Mouse (Mus musculus) embryo, embryonic 11.5 days (tissue): ENCODE measurements around the gene Clpx.
"Not testable (repeated sequence)": the region's sequence is repeated elsewhere in the genome, so short reads cannot be mapped to it uniquely, and the experiment has no call there.

Experiments used
- DNase-seq: peaks from one replicate; pipeline ENCODE4 v3.0.0-alpha.2; 2012; ENCODE audit warnings: low read depth, low spot score

Clpx gene

DNA sequence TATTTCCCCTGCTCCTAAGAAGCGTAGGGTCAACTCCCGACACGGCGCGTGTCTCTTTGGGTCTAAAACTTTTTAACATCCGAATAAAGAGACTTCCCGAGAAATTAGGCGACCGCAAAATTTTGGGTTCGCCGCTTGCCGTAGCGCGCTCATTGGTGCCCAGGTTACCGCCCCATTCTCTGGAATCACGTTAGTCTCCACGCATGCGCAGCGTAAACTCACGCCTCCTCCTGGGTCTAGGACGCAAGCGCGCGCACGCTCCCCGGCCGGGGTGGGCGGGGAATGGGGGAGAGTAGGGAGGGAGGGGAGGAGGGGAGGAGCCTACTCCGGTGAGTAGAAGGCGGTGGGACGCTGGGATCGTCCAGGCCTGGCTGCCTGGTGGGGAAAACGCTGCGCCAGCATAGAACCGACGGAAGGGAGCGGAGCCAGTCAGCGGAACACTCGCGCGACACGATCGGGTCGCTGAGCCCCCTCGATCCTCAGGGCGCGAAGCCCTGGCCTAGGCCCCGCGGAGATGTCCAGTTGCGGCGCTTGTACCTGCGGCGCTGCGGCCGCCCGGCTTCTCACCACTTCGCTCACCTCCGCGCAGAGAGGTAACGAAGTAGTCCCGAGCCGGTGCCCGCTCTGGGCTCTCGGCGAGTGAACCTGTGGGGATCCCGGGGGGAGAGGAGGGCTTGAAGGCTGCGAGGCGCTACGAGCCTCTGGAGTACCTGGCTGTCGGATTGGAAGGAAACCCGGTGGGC lies at the start of gene Clpx:
Clpx (plus strand) TSS at position 288 of the 743 bp plus-strand sequence.
- peak; percentile 99 for DNase-seq

GRCm38 (mm10) chr9:65247502-65248376 lies 46.3 kb upstream of the Clpx start:
- DNase-seq = no peak

GRCm38 (mm10) chr9:65248377-65248690 lies 45.7 kb upstream of the Clpx start:
- no peak for DNase-seq

GRCm38 (mm10) chr9:65252026-65252425 lies 42.0 kb upstream of the Clpx start:
- no peak for DNase-seq

DNA sequence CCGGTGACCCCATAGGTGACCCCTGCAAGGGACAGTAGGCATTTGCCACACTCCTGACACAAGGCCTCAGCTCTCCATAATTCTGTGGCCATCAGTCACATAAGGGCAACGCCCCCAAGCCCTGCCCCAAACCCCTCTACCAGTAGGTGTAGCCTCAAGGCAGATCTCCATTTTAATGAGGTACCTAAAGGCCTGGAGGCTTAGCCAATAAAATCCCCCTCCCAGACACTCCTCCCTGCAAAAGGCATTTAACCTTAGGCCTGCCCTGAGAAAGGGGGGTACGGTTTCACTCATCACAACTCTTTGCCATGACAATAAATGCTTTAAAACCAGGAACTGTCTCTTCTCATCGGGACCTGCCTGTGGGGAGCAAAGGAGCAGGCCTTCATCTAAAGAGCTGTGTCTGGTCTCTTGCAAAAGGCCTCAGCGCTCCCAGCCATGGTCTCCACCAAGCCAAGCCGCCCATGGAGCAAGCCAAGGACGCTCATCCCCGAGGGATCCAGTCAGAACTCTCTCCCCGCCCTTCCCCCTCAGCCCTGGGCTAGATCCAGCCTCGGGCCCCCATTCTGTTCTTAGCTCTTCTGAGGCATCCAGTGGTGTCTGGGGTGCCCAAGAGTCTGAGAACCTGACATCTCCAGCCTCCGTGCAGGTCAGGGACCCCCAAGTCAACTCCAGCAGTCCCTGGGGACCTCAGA lies 38.0 kb upstream of the Clpx start:
- DNase-seq = no peak

DNA sequence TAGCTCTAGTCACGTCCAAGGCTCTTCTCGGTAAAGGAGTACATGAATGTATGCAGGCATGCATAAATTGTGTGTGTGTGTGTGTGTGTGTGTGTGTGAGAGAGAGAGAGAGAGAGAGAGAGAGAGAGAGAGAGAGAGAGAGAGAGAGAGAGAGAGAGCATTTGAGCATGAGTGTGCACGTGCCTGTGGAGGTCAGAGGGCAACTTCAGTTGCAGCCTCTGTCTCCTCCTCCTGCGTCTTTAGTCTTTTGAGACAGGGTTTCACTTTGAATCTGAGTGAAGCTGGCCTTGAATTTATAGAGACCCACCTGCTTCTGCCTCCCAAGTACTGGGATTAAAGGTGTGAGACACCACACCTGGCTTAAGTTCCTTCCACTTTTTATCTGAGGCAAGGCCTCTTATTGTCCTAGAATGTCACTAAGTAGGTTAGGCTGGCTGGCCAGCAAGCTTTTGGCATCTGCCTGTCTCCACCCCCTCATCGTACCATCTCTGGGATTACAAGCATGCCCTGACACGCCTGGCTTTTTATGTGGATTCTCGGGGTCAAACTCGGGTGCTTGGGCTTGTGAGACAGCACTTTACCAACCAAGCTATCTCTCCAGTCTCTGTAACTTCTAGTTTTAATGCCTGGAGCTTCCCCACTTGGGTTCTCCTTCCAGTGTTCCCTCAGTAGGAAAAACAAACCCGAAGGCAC lies 36.7 kb upstream of the Clpx start:
- no peak for DNase-seq

DNA sequence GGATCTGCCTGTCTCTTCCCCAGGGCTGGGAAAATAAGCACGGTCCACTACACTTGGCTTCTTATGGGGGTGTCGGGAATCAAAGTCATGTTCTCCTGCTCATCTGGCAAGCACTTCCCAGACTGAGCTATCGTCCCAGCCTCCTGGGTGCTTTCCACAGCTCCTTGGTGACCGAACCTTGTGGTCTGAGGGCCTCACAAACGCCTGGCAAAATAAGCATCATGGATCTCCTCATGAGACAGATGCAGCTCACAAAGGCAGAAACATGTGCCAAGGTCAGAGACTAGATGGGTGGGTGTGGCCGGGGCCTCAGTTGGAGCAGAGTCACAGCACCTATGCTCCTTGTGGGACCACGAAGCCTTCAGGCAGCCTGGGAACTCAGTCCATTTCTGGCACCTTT lies 34.7 kb upstream of the Clpx start:
- no peak for DNase-seq

DNA sequence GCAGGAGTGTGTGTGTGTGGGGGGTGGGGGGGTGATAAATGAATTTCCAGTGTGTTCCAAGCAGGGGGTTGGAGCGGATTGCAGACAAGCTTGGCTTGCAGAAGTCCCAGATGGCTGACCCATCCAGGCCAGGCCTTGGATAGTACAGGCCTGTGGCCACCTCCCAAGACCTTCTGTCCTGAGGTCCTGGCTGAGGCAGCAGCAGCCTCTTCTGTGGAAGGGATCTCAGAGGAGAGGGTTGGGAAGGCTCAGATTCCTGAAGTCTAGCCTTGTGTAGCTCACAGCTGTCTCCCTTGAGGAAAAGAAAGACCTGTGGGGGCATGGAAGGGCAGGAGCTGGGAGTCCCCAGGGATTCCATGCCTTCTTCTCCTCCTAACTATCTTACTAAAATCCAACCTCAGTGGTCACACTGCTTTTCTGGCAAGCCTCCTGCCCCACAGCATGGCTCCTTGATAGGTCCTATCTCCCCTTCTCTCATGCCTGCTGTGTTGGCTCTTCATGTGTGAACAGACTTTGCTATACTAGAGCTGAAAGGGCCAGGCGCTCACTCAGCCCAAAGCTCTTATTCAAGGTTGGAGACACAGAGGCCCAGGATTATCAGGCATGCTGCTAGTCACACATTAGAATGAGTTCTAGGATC lies 32.3 kb upstream of the Clpx start:
- DNase-seq = no peak

- DNase-seq = no peak
Observed at GRCm38 (mm10) chr9:65262641-65263120, 31.4 kb upstream of the Clpx start.

DNA sequence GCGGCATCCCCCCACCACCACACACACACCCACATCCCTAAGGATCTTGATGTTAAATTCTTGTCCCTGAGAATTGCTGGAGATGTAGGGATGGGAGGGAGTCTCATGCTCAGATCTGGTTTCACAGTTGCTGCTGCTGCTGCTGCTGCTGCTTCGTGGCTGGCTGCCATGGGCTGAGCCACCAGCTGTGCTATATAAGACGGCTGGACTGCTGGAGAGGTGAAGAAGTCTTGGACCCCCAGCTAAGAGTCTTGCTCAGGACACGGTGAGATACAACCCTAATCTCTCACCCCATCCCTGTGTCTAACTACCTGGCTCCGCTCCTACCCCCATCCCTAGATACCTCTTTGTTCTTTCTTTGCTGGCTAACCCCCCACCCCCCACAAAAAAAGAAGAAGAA lies 29.1 kb upstream of the Clpx start, which contains the start of gene Cilp:
Cilp (plus strand) TSS at position 222 of the 400 bp plus-strand sequence.
- no peak for DNase-seq

- DNase-seq = no peak
Observed at GRCm38 (mm10) chr9:65267742-65268515, 26.1 kb upstream of the Clpx start.

- DNase-seq = no peak
Observed at GRCm38 (mm10) chr9:65273048-65273809, 20.8 kb upstream of the Clpx start.

GRCm38 (mm10) chr9:65273873-65274272 lies 20.2 kb upstream of the Clpx start:
- DNase-seq = no peak

- not testable (repeated sequence) for DNase-seq
Observed at GRCm38 (mm10) chr9:65274851-65275250, 19.2 kb upstream of the Clpx start.

GRCm38 (mm10) chr9:65275810-65276530 lies 18.1 kb upstream of the Clpx start:
- no peak for DNase-seq

DNA sequence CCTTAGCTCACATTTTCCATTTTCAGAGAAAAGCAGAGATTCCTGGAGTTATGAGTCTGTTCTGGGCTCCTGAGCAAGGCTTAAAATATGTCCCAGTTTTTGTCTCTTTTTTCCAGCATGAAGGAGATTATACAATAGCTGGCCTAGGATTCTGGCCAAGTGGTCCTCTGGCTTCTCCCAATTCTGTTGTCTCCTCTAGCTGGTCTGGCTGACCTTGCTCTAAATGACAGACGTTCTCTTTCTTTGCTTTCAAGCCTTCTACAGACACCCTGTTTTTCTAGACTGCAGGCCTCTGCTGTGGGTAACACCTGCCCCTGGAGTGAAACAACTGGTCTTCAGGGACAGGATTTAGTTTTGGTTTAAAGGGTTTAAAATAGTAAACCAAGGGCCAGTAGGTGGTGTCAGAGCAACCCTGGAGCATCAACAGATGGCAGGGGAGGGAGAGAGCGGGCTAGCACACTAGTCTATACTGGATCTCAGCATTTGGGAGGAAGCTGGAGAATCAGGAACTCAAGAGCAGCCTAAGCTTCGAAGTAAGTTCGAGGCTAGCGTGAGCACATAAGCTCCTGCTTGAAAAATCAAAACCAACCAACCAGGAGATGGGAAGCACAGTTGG lies 12.4 kb upstream of the Clpx start:
- no peak for DNase-seq

DNA sequence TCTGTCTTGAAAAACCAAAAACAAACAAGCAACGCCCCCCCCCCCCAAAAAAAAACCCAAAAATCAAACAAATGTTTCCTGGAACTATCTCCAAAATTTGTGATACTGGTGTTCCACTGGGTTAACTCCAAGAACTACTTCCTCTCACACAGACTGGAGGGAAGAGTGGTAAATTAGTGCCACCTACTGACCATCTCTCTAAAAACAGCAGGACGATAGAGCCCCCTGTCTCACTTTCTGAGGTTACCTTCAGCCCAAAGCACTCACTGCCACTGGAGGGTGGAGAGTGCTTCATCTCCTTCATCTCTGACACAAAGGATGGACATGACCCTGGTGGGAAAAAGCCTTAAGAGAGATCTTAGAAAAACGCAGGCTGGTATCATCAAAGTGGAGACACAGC lies 10.8 kb upstream of the Clpx start:
- peak; percentile 46 for DNase-seq

GRCm38 (mm10) chr9:65288252-65288651 lies 5.8 kb upstream of the Clpx start:
- not testable (repeated sequence) for DNase-seq
